Mouse (Mus musculus): ENCODE measurements around the gene Paqr6.

Paqr6 gene

GRCm38 (mm10) chr3:88411681-88412080 is 47.3 kb downstream of the Paqr6 start:
- no peak for DNase-seq

GRCm38 (mm10) chr3:88412636-88413035 is 48.3 kb downstream of the Paqr6 start:
- no peak for DNase-seq

- no peak for DNase-seq
Observed at GRCm38 (mm10) chr3:88415668-88416067, 51.3 kb downstream of the Paqr6 start.

GRCm38 (mm10) chr3:88418016-88418415 is 53.6 kb downstream of the Paqr6 start:
- DNase-seq, result no peak
